Mouse (Mus musculus): Measurements from ENCODE around the gene Ryr3. TPM values are rescaled to one million over a fixed set of nuclear protein-coding genes. Genes with fewer than 3 reads are reported as not detected.

The Ryr3 gene
- 0.24 and 0.95 TPM in 2 replicates for polyA plus RNA-seq (2012; rRNA removed)

GRCm38 (mm10) chr2:113216746-113217461, at the start of gene Ryr3:
Gene Ryr3, minus strand, starts transcription at chr2:113217096.

Other genes starting within 250 kb of the Ryr3 start
- not detected in 2 replicates for gene Tmco5b, start 68.6 kb upstream of the Ryr3 start, polyA plus RNA-seq (2012; rRNA removed)
- gene Fmn1, start 110.6 kb upstream of the Ryr3 start, polyA plus RNA-seq (2012; rRNA removed), result 1.8 and 3.0 TPM in 2 replicates

Measured in stomach, adult 2 months (tissue).